Mouse (Mus musculus): ENCODE results near the gene Iqgap2.

DNA sequence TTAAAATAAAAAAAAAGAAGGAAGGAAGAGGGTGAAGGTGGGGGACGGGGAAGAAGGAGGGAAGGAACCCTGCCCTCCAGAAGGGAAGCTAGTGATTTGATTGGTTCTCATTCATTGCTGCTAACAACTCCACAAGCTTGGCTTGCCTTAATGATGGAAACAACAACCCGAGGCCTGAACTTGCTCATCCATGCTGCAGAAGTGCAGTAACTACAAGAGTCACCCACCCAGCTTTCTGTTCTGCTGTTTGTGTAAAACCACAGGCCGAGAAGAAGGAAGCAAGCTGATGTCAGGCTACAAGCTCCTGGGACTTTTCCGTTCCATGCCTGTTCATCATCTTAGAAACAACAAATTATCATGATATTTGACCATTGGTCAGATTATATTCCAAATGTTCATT is 176.4 kb downstream of the Iqgap2 start:
- TF ChIP-seq CTCF (IDR thresholded peaks at IDR 0.05; ENCODE audit: control insufficient read depth, insufficient read depth, low read length) (no peak), POLR2A (IDR thresholded peaks at IDR 0.05; ENCODE audit: borderline replicate concordance, control insufficient read depth, low read depth, low read length) (no peak)

Data from bone marrow, adult 2 months (tissue).